Mouse (Mus musculus): ENCODE measurements at regions not wholly inside any gene's neighbourhood (a gene's known extent, or its start where the extent isn't known, plus 50 kb on each side); places are given as distances from the start of the nearest gene placed in this dataset.
A peak's percentile ranks its signal among the peaks of the same experiment; 100 is the strongest.
"Not testable (repeated sequence)": the region's sequence is repeated elsewhere in the genome, so short reads cannot be mapped to it uniquely, and the experiment has no call there.

DNA sequence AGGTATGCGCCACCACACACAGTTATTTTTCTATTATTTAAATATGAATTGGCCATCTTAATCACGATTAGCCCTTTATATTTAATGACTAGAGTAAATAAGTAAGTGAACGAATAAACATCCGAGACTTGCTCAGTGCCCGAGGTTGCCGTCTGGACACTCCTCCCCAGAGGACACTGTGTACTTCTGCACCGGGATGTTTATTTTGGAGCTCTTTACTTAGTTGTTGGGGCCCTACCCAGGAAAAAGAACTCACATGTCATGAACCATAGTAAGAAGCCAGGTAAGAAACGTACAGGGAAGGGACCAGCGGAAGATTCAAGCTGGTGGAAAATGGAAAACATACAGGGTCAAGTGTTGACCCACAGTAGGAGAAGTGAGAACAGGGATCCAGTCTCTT lies 89.0 kb downstream of the Akr1d1 start:
- no peak for DNase-seq

- no peak for DNase-seq
Measured at GRCm38 (mm10) chr6:37621364-37622029, 91.5 kb downstream of the Akr1d1 start.

DNA sequence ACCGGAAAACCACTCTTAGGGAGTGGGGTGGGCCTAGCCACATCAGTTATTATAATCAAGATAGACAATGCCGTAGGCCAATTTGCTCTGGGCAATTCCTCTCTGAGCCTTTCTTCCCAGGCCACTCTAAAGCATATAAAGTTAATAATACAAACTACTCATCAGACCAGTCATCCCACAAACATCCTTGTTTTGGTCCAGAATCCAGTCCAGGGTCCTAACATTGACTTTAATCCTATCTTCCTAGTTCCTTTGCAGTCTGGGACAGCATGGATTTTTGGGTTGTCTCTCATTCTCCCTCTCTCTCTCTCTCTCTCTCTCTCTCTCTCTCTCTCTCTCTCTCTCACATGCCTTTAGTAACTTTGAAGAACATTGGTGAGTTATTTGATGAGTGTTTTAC lies 92.3 kb downstream of the Akr1d1 start:
- DNase-seq = no peak

- DNase-seq = no peak
Measured at GRCm38 (mm10) chr6:37627206-37627605, 97.2 kb downstream of the Akr1d1 start.

DNA sequence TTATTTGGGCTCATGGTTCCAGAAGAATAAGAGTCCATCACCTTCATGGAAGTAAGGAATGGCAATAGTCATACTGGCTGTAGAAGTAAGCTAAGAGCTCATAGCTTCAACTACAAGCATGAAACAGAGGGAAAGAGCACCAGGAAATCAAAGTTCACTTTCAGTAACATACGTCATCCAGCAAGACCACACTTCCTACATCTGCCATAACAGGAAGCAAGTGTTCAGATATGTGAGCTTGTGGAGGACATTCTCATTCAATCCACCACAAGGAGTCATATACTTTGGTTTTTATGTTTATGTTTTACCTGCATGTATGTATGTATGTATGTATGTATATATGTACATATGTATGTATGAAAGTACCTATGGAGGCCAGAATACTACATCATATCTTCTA lies 104.0 kb downstream of the Akr1d1 start:
- DNase-seq = no peak

- peak; percentile 6 for DNase-seq
Measured at GRCm38 (mm10) chr6:37642066-37642465, 112.1 kb downstream of the Akr1d1 start.

DNA sequence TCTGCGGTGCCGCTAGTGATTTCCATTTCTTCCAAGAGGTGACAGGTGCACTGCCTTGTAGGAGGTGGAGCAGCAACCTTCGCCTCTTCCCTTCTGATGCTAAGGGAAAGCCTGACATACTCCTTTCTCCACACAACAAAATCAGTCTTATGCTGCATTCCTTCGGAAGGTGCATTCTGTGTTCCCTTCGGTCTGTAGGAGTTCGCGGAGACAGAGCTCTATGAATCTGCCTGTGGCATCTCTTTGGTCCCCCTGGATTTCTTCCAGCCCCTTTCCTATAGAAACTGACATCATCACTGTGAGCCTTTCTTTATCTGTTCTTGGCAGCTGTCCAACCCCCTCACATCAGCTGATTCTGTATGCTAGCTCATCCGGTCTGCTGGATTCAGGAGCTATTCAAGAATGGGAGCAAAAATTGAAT lies 112.7 kb downstream of the Akr1d1 start:
- DNase-seq = peak; percentile 49

- no peak for DNase-seq
Measured at GRCm38 (mm10) chr6:37643176-37643575, 113.2 kb downstream of the Akr1d1 start.

GRCm38 (mm10) chr6:37643718-37644117 lies 113.7 kb downstream of the Akr1d1 start:
- DNase-seq = no peak

DNA sequence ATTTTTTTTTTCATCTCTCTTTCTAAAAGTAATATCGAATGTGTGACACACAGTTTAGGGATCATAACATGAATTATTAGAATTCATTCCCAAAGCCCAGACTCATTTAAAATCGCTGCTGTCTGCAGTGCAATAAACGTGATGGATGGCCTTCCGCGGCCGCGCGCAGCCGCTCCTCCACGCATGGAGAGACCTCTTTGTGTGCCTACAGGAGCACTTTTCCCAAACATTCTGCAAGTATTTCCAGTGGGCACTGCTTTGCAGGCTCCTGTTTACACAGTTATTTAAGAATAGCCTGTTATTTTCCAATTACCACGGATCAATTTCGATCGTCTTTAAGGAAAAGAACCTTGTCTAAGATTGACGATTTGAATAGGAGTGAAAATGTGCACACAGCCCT lies 115.6 kb downstream of the Akr1d1 start:
- no peak for DNase-seq

- not testable (repeated sequence) for DNase-seq
Measured at GRCm38 (mm10) chr6:37657300-37657699, 127.3 kb downstream of the Akr1d1 start.

- DNase-seq = no peak
Measured at GRCm38 (mm10) chr6:37658021-37658650, 128.2 kb downstream of the Akr1d1 start.

DNA sequence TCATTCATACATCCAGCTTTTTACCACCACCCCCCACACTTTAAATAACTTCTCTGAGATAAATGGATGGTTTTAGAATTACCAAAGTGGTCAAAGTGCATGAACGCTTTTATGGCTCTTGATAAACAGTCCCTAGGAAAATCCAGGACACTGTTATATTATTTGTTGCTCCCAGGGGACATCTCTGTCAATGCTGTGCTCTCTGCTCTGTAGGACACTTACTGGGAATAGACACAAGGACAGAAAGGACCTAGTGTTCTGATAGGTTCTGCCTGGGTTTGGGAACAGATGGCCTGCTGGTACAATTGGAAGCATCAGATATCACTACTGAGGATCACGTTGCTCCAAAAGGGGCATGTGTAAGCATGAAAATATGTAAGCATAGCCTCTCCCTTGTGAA lies 132.8 kb downstream of the Akr1d1 start:
- peak; percentile 5 for DNase-seq

DNA sequence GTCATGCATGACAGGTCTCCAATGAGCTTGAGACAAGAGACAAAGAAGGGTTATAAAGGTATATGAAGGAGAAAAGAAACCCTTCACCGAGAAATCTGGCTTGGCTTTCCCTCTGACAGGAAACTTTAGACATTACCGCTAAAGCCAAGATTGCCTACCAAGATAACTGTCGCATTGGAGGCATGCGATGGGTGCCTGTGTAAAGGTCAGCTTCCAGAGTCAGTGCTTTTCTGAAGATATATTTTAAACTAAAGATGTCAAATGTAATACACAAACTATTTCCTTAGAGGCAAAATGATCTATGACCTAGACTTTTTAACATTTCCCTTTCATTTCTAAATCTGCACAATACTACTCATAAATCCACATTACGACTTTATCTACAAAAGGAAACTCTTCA lies 135.6 kb downstream of the Akr1d1 start:
- no peak for DNase-seq

GRCm38 (mm10) chr6:37669407-37669806 lies 139.4 kb downstream of the Akr1d1 start:
- DNase-seq = no peak

- no peak for DNase-seq
Measured at GRCm38 (mm10) chr6:37670701-37671100, 140.7 kb downstream of the Akr1d1 start.

- DNase-seq = no peak
Measured at GRCm38 (mm10) chr6:37679871-37680270, 149.9 kb downstream of the Akr1d1 start.

DNA sequence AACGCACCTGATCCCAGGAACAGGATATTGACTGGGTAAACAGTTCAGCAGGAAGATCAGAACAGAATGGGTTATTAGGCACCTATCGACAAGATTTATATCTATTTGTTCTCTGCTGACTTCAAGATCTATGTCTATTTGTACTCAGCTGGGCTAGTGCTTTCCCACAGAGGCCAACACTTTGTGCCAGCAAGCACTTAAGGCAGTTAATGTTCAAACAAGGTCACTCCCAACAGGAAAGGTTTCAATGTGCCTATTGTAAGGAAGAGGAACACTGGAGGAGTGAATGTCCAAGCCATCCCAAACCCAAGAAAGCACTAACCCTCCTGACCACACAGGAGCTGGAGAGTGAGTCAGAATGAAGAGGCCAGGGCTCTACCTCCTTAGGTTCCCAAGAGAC lies 151.4 kb downstream of the Akr1d1 start:
- not testable (repeated sequence) for DNase-seq

DNA sequence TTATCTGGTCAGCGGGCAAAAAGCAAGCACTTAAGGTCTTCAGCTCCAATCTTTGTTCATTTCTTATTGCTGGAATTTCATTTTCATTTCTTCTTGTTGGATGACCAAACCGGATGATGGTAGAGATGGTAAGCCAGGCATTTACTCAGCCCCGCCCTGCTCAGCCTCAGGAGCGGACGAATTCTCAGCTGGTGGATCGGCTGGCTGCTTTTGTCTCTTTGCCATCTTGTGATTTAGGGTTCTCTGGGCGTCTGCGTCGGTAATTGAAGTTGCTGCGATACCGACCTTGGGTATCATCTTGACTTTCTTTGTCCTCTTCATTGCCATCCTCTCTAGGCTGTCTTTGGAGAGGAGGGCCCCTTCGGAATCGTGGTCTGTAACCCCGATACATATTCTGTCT lies 156.1 kb downstream of the Akr1d1 start:
- DNase-seq = no peak

- no peak for DNase-seq
Measured at GRCm38 (mm10) chr6:37688866-37689617, 159.1 kb downstream of the Akr1d1 start.

DNA sequence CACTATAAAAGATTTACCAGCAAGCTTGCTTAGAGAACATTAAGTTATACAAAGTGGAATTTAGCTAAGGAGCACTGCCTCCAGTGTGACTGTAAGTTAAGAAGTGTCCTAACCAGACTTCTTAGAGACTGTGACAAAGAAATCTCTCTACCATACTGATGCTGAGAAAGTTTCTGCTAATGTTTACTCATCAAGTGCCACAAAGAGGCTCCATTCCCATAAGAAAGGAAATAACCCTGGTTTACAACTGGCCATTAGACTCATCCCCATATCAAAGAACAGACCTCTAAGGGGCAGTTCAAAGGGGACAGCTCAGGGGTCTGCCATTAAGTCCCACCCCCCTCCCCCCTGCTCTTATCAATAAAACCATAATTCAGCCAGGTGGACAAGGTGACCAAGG lies 159.7 kb downstream of the Akr1d1 start:
- no peak for DNase-seq

DNA sequence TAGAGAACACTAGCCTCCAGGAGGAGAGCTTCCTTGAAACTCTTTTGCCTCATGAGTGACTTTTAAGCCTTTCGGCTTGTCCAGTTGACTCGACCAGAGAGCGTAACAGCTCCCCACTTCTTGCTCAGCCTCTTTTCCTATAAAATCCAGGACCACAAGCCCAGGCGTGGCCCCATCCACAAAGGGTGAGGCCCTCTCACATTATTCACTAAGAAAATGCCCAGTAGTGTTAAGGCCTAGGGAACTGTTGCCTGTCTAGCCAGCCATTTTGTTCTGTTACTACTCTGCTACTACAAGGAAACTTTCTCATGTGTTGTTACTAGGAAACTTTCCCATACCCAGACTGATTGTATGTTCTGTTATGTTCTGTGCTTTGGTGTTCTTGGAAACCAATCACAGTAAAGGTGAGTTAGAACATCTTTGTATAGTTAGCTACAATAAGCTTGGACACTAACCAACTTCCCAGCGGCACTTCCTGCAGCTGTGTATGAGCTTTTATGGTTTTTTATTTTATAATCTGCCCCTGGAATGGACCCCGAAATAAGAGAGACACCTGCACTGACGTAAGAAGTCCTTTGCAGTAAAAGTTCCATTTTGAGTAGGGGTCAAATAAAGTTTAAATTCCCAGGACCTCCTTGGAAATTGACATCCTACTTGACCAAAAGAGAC lies 162.1 kb downstream of the Akr1d1 start:
- DNase-seq = no peak

DNA sequence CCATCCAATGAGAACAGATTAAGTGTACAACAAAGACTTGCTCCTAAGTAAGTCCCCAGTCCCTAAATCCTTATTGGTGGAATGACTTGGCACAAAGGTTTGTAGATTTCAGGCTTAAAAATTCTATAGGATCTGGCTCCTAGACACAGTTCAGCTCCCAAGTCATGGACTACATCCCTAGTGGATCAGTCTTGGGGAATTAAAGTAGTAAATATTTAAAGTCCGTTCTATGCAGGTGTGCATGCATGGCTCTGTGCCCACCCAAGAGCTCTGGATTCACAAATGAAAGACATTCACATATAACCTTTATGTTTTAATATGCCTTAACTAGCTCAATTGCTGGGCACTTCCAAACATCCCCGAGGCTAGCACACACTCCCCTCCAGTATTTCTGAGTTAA lies 162.8 kb downstream of the Akr1d1 start:
- DNase-seq = no peak

- DNase-seq = no peak
Measured at GRCm38 (mm10) chr6:37696074-37696473, 166.1 kb downstream of the Akr1d1 start.
